Mouse (Mus musculus): Measurements from ENCODE around the gene Crygb.

GRCm38 (mm10) chr1:65046401-65047109, 35.5 kb downstream of the Crygb start:
- TF ChIP-seq POLR2A (IDR thresholded peaks at IDR 0.05; ENCODE audit: borderline replicate concordance, extremely low read depth, low read depth, low read length) (no peak), CTCF (IDR thresholded peaks at IDR 0.05; ENCODE audit: insufficient read depth, low read length) (no peak)

Data from lung, adult 2 months (tissue).